In the genomic region with DNA sequence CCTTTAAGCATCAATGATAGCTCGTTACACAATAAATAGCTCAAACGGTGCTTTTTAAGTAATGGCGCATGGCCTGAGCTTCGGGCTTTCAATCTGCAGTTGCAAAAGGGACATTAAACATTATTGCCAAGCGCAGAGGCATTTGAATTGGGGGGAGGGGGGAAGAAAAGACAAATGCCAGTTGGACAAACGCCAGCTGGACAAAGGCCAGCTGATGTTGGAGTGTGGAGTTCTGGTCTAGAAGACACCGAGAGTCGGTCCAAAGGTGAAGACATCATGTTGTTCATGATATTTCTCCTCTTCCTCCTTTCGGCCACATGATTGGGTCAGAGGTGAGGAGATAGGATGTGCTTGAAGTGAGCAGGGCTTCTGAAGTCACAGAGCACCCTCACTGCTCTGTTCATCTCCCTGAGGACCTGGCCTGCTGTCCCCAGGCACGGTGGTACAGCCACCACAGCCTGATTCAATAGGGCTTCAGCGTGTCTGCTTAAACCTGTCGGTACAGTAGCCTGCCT, we compare ENCODE assay signal across 9 mouse cellular contexts.
A peak's percentile ranks its signal among the peaks of the same experiment; 100 is the strongest.
DNase-seq lines count a peak whose midpoint lies in the region; ATAC-seq lines count a peak whose summit lies in the region.
"Had no signal": no experiment of that assay in that cellular context is flagged by ENCODE, and none has a peak within 500 bp of the region (broad histone marks: within the 10 kb centered on the region; RNA-seq: fewer than 3 reads in every experiment).

No protein-coding gene starts in this region.

- peaks cover 9% of the 10 kb centered on the region for H3K4me1 ChIP-seq in intestine, embryonic 16.5 days (ENCODE audit: control insufficient read depth, insufficient read depth, low read length)
- H3K4me1 ChIP-seq in intestine, embryonic 15.5 days (replicated peaks): peaks cover 6% of the 10 kb centered on the region
- H3K4me1 ChIP-seq in hindbrain, embryonic 14.5 days (replicated peaks; ENCODE audit: control insufficient read depth, insufficient read depth, low read length): peaks cover 48% of the 10 kb centered on the region
- peaks cover 54% of the 10 kb centered on the region for H3K4me1 ChIP-seq in midbrain, embryonic 13.5 days (replicated peaks)

- ATAC-seq in intestine, embryonic 16.5 days: peak; percentile 42
- ATAC-seq in intestine, embryonic 15.5 days: no peak
- ATAC-seq in hindbrain, embryonic 14.5 days (ENCODE audit: low FRiP score): peak; percentile 65
- ATAC-seq in midbrain, embryonic 13.5 days: peak; percentile 75
- ATAC-seq in megakaryocyte-erythroid progenitor cell, adult 5-6 weeks (replicated peaks; ENCODE audit: low FRiP score, low TSS enrichment, poor library complexity, severe bottlenecking): no peak

- no peaks in the 10 kb centered on the region for H3K36me3 ChIP-seq in intestine, embryonic 16.5 days (ENCODE audit: control insufficient read depth, insufficient read depth, low read length)
- H3K36me3 ChIP-seq in intestine, embryonic 15.5 days: no peaks in the 10 kb centered on the region
- H3K36me3 ChIP-seq in hindbrain, embryonic 14.5 days (replicated peaks; ENCODE audit: control insufficient read depth, insufficient read depth): no peaks in the 10 kb centered on the region
- no peaks in the 10 kb centered on the region for H3K36me3 ChIP-seq in midbrain, embryonic 13.5 days
- H3K36me3 ChIP-seq: G1E had no signal

- no peak overlapping the region for H3K4me3 ChIP-seq in intestine, embryonic 16.5 days (ENCODE audit: low read length)
- H3K4me3 ChIP-seq in intestine, embryonic 15.5 days (replicated peaks): no peak overlapping the region
- H3K4me3 ChIP-seq in hindbrain, embryonic 14.5 days (replicated peaks; ENCODE audit: low read length): no peak overlapping the region
- no peak overlapping the region for H3K4me3 ChIP-seq in midbrain, embryonic 13.5 days (replicated peaks)

- H3K4me2 ChIP-seq in intestine, embryonic 16.5 days (ENCODE audit: low read depth, low read length): no peak overlapping the region
- no peak overlapping the region for H3K4me2 ChIP-seq in intestine, embryonic 15.5 days (replicated peaks)
- H3K4me2 ChIP-seq in hindbrain, embryonic 14.5 days (replicated peaks): peak overlapping the region; percentile 23
- H3K4me2 ChIP-seq in midbrain, embryonic 13.5 days (replicated peaks): peak overlapping the region; percentile 42

- WGBS in intestine, embryonic 16.5 days: 48% methylated on average over 12 of the region's 12 CpGs
- 52% methylated on average over 12 of the region's 12 CpGs for WGBS in intestine, embryonic 15.5 days
- WGBS in hindbrain, embryonic 14.5 days: 18% methylated on average over 12 of the region's 12 CpGs
- WGBS in midbrain, embryonic 13.5 days: 23% methylated on average over 12 of the region's 12 CpGs

- no peak overlapping the region for H3K27ac ChIP-seq in intestine, embryonic 16.5 days (ENCODE audit: low read length)
- H3K27ac ChIP-seq in intestine, embryonic 15.5 days: no peak overlapping the region
- peak overlapping the region; percentile 83 for H3K27ac ChIP-seq in hindbrain, embryonic 14.5 days
- peak overlapping the region; percentile 88 for H3K27ac ChIP-seq in midbrain, embryonic 13.5 days

- no peaks in the 10 kb centered on the region for H3K27me3 ChIP-seq in intestine, embryonic 16.5 days (replicated peaks; ENCODE audit: control insufficient read depth, insufficient read depth, low read length)
- no peaks in the 10 kb centered on the region for H3K27me3 ChIP-seq in intestine, embryonic 15.5 days (replicated peaks)
- no peaks in the 10 kb centered on the region for H3K27me3 ChIP-seq in hindbrain, embryonic 14.5 days (ENCODE audit: control insufficient read depth, insufficient read depth, low read length)
- H3K27me3 ChIP-seq in midbrain, embryonic 13.5 days: no peaks in the 10 kb centered on the region

- no peak overlapping the region for H3K9ac ChIP-seq in intestine, embryonic 16.5 days (ENCODE audit: low read depth, low read length)
- no peak overlapping the region for H3K9ac ChIP-seq in intestine, embryonic 15.5 days
- H3K9ac ChIP-seq in hindbrain, embryonic 14.5 days: peak overlapping the region; percentile 24
- peak overlapping the region; percentile 41; the same call in 1 of the 2 replicates for H3K9ac ChIP-seq in midbrain, embryonic 13.5 days (replicated peaks)

- H3K9me3 ChIP-seq in intestine, embryonic 16.5 days (ENCODE audit: control insufficient read depth, low read length): no peaks in the 10 kb centered on the region
- H3K9me3 ChIP-seq in intestine, embryonic 15.5 days: no peaks in the 10 kb centered on the region
- no peaks in the 10 kb centered on the region for H3K9me3 ChIP-seq in hindbrain, embryonic 14.5 days (ENCODE audit: control insufficient read depth, low read length)
- H3K9me3 ChIP-seq in midbrain, embryonic 13.5 days: no peaks in the 10 kb centered on the region

- DNase-seq in cerebellum, postnatal 14 days: peak; percentile 76 to 87
- peak; percentile 68 for DNase-seq in hindbrain, embryonic 14.5 days (ENCODE audit: low spot score)
- DNase-seq in left cerebral cortex, adult 8-10 months (ENCODE audit: low spot score in 2 of 2): no peak
- DNase-seq in urinary bladder, postnatal 4 days (ENCODE audit: low spot score in 2 of 2): no peak

Comparison
In these comparisons a context has a peak if more than half of its experiments do, and no peak if none do; other contexts are left out.
1. ATAC-seq: peak in intestine, embryonic 16.5 days (single experiment), hindbrain, embryonic 14.5 days (single experiment) and midbrain, embryonic 13.5 days (single experiment); none in intestine, embryonic 15.5 days (single experiment) and megakaryocyte-erythroid progenitor cell, adult 5-6 weeks (single experiment).
2. H3K27ac ChIP-seq: peak in hindbrain, embryonic 14.5 days (single experiment) and midbrain, embryonic 13.5 days (single experiment); none in intestine, embryonic 16.5 days (single experiment) and intestine, embryonic 15.5 days (single experiment).
3. H3K4me2 ChIP-seq: peak in hindbrain, embryonic 14.5 days (single experiment) and midbrain, embryonic 13.5 days (single experiment); none in intestine, embryonic 16.5 days (single experiment) and intestine, embryonic 15.5 days (single experiment).
4. H3K9ac ChIP-seq: peak in hindbrain, embryonic 14.5 days (single experiment) and midbrain, embryonic 13.5 days (single experiment); none in intestine, embryonic 16.5 days (single experiment) and intestine, embryonic 15.5 days (single experiment).
5. DNase-seq: peak in cerebellum, postnatal 14 days (2 of 2) and hindbrain, embryonic 14.5 days (single experiment); none in left cerebral cortex, adult 8-10 months (0 of 2) and urinary bladder, postnatal 4 days (0 of 2).